Mouse (Mus musculus) olfactory bulb, adult 2 months (tissue): ENCODE measurements around the gene Ece1.

Experiments used
- CTCF ChIP-seq: fragments of 200-500 bp; IDR thresholded peaks from 2 replicates; pipeline ENCODE4 v1.5.1; 2012; ENCODE audit warnings: low read depth, mild to moderate bottlenecking, low read length, moderate library complexity; ENCODE audit not compliant: insufficient read depth
- POLR2A ChIP-seq: fragments of 200-500 bp; IDR thresholded peaks from 2 replicates; pipeline ENCODE4 v1.6.1; 2012; ENCODE audit warnings: mild to moderate bottlenecking, low read depth, low read length, moderate library complexity; ENCODE audit not compliant: insufficient read depth

DNA sequence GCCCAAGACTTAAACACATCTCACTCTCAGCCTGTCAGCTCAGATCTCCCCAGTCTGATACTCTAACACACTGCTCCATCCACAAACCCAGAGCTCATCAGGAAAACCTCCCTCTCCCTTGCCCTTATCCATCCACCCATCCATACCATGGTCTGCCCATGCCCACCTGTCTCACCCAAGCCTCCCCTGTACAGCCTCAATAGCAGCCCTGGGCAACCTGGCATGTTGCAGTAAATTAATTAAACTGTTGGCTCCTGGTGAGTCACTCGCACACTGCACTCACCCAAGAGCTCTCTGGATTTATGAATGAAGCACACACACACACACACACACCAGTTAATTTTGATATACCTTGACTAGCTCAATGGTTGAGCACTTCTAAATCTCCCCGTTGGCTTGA, 23.2 kb upstream of the Ece1 start:
- TF ChIP-seq CTCF (no peak), POLR2A (no peak)
